Mouse (Mus musculus): ENCODE data around the gene Olfr412. TPM values are rescaled to one million over a fixed set of nuclear protein-coding genes. Genes with fewer than 3 reads are reported as not detected.

Gene Olfr412
- polyA plus RNA-seq, 1 experiment from 2014 or later, result not detected

DNA sequence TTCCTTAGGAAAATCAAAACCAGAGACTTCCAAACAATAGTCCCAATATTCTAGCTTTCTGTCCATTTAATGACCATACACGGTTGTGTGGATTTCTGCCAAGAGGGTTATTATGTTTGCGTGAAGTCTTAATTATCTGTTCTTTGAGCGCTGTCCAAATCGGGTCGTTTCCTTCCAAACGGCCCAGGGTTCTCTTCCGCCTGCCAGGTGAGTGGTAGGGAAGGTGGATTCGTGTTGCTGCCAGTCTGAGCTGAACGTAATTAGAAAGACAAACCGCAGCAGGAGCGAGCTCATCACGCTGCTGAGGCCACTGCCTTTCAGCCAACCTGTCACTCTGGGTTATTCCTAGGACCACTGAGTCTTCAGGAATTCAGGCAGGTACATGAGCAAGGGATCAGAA, 53.9 kb downstream of the Olfr412 start:
- Histone ChIP-seq H3K27me3 (no peaks in the 10 kb centered on the region), H3K36me3 (no peaks in the 10 kb centered on the region), H3K9me3 (replicated peaks) (no peaks in the 10 kb centered on the region), H3K4me3 (replicated peaks) (no peak overlapping the region), H3K4me1 (replicated peaks) (no peaks in the 10 kb centered on the region), H3K27ac (no peak overlapping the region), H3K9ac (no peak overlapping the region), H3K4me2 (no peak overlapping the region)
- WGBS (ENCODE audit: insufficient replicate concordance), result 75% methylated on average over 12 of the region's 12 CpGs
- DNase-seq (no peak), ATAC-seq (ENCODE audit: low read depth) (no peak)

Other genes starting within 250 kb of the Olfr412 start
- not detected in 2 replicates for gene Olfr401, start 248.4 kb upstream of the Olfr412 start, polyA plus RNA-seq (2015; fragmentation: Nextera tagmentation; extraction: Ambion mirVana)
- not detected in 2 replicates for gene Olfr402, start 208.5 kb upstream of the Olfr412 start, polyA plus RNA-seq (2015; fragmentation: Nextera tagmentation; extraction: Ambion mirVana)
- not detected in 2 replicates for gene Olfr403, start 175.8 kb upstream of the Olfr412 start, polyA plus RNA-seq (2015; fragmentation: Nextera tagmentation; extraction: Ambion mirVana)
- not detected in 2 replicates for gene Olfr43, start 150.7 kb upstream of the Olfr412 start, polyA plus RNA-seq (2015; fragmentation: Nextera tagmentation; extraction: Ambion mirVana)
- gene Olfr406, start 102.3 kb upstream of the Olfr412 start, polyA plus RNA-seq (2015; fragmentation: Nextera tagmentation; extraction: Ambion mirVana), result not detected in 2 replicates
- not detected in 2 replicates for gene Olfr59, start 78.3 kb upstream of the Olfr412 start, polyA plus RNA-seq (2015; fragmentation: Nextera tagmentation; extraction: Ambion mirVana)
- not detected in 2 replicates for gene Olfr410, start 24.0 kb upstream of the Olfr412 start, polyA plus RNA-seq (2015; fragmentation: Nextera tagmentation; extraction: Ambion mirVana)
- gene Olfr411, start 9.4 kb upstream of the Olfr412 start, polyA plus RNA-seq (2015; fragmentation: Nextera tagmentation; extraction: Ambion mirVana), result not detected in 2 replicates
- gene Rap1gap2, start 248.8 kb downstream of the Olfr412 start, polyA plus RNA-seq (2015; fragmentation: Nextera tagmentation; extraction: Ambion mirVana), result 0.77 and 0.82 TPM in 2 replicates

Measured in liver, embryonic 13.5 days (tissue).